Mouse (Mus musculus): ENCODE results near the gene Hoxd11. TPM values are rescaled to one million over a fixed set of nuclear protein-coding genes. Genes with fewer than 3 reads are reported as not detected.

Gene Hoxd11
- polyA plus RNA-seq, 1 experiment from 2014 or later: not detected

GRCm38 (mm10) chr2:74676376-74677052 lies 2.8 kb upstream of the Hoxd11 start:
- no peaks in the 10 kb centered on the region for H3K4me1 ChIP-seq (ENCODE audit: control insufficient read depth, insufficient read depth, low read length)
- no peak overlapping the region for H3K4me2 ChIP-seq (ENCODE audit: low read length)
- ATAC-seq (no peak), DNase-seq (ENCODE audit: low spot score) (no peak)
- no peak overlapping the region for H3K27ac ChIP-seq (ENCODE audit: low read depth, low read length)
- H3K9me3 ChIP-seq (replicated peaks; ENCODE audit: control insufficient read depth, low read length): no peaks in the 10 kb centered on the region
- H3K36me3 ChIP-seq (ENCODE audit: control insufficient read depth, insufficient read depth, low read length): no peaks in the 10 kb centered on the region
- H3K4me3 ChIP-seq (ENCODE audit: low read depth, low read length): no peak overlapping the region
- peaks cover 100% of the 10 kb centered on the region for H3K27me3 ChIP-seq (replicated peaks; ENCODE audit: control insufficient read depth, insufficient read depth, low read length)
- 3% methylated on average over 9 of the region's 9 CpGs for WGBS
- H3K9ac ChIP-seq (ENCODE audit: low read length): no peak overlapping the region

GRCm38 (mm10) chr2:74677106-74677505 lies 2.3 kb upstream of the Hoxd11 start:
- H3K9ac ChIP-seq (ENCODE audit: low read length): no peak overlapping the region
- H3K4me1 ChIP-seq (ENCODE audit: control insufficient read depth, insufficient read depth, low read length): no peaks in the 10 kb centered on the region
- H3K27ac ChIP-seq (ENCODE audit: low read depth, low read length): no peak overlapping the region
- no peak overlapping the region for H3K4me3 ChIP-seq (ENCODE audit: low read depth, low read length)
- WGBS: 9% methylated on average over 2 of the region's 2 CpGs
- ATAC-seq (no peak), DNase-seq (ENCODE audit: low spot score) (no peak)
- H3K27me3 ChIP-seq (replicated peaks; ENCODE audit: control insufficient read depth, insufficient read depth, low read length): peaks cover 100% of the 10 kb centered on the region
- H3K9me3 ChIP-seq (replicated peaks; ENCODE audit: control insufficient read depth, low read length): no peaks in the 10 kb centered on the region
- no peaks in the 10 kb centered on the region for H3K36me3 ChIP-seq (ENCODE audit: control insufficient read depth, insufficient read depth, low read length)
- H3K4me2 ChIP-seq (ENCODE audit: low read length): no peak overlapping the region

- Histone ChIP-seq H3K9me3 (replicated peaks; ENCODE audit: control insufficient read depth, low read length) (no peaks in the 10 kb centered on the region), H3K4me1 (ENCODE audit: control insufficient read depth, insufficient read depth, low read length) (no peaks in the 10 kb centered on the region), H3K36me3 (ENCODE audit: control insufficient read depth, insufficient read depth, low read length) (no peaks in the 10 kb centered on the region), H3K27ac (ENCODE audit: low read depth, low read length) (no peak overlapping the region), H3K4me3 (ENCODE audit: low read depth, low read length) (no peak overlapping the region), H3K27me3 (replicated peaks; ENCODE audit: control insufficient read depth, insufficient read depth, low read length) (peaks cover 100% of the 10 kb centered on the region), H3K9ac (ENCODE audit: low read length) (no peak overlapping the region), H3K4me2 (ENCODE audit: low read length) (no peak overlapping the region)
- ATAC-seq: no peak
- DNase-seq (ENCODE audit: low spot score): no peak
- WGBS: 2% methylated on average over 24 of the region's 26 CpGs
Measured at GRCm38 (mm10) chr2:74679596-74679971, 227 bp downstream of the Hoxd11 start.

- under 1% methylated on average over 22 of the region's 23 CpGs for WGBS
Measured at GRCm38 (mm10) chr2:74679980-74680379, 623 bp downstream of the Hoxd11 start.

GRCm38 (mm10) chr2:74680561-74681398 lies 1.4 kb downstream of the Hoxd11 start:
- no peaks in the 10 kb centered on the region for H3K9me3 ChIP-seq (replicated peaks; ENCODE audit: control insufficient read depth, low read length)
- DNase-seq (ENCODE audit: low spot score): no peak
- WGBS: 1% methylated on average over 21 of the region's 21 CpGs

More at GRCm38 (mm10) chr2:74679980-74680379, 623 bp downstream of the Hoxd11 start:
- ATAC-seq: no peak
- Histone ChIP-seq H3K4me3 (ENCODE audit: low read depth, low read length) (no peak overlapping the region), H3K27ac (ENCODE audit: low read depth, low read length) (no peak overlapping the region), H3K4me2 (ENCODE audit: low read length) (no peak overlapping the region), H3K9ac (ENCODE audit: low read length) (no peak overlapping the region), H3K9me3 (replicated peaks; ENCODE audit: control insufficient read depth, low read length) (no peaks in the 10 kb centered on the region), H3K36me3 (ENCODE audit: control insufficient read depth, insufficient read depth, low read length) (no peaks in the 10 kb centered on the region), H3K27me3 (replicated peaks; ENCODE audit: control insufficient read depth, insufficient read depth, low read length) (peaks cover 100% of the 10 kb centered on the region), H3K4me1 (ENCODE audit: control insufficient read depth, insufficient read depth, low read length) (no peaks in the 10 kb centered on the region)
- no peak for DNase-seq (ENCODE audit: low spot score)

GRCm38 (mm10) chr2:74681594-74682531 lies 2.5 kb downstream of the Hoxd11 start:
- no peak overlapping the region for H3K9ac ChIP-seq (ENCODE audit: low read length)
- H3K4me2 ChIP-seq (ENCODE audit: low read length): no peak overlapping the region
- no peak overlapping the region; the same call in 1 of the 2 replicates for H3K4me3 ChIP-seq (ENCODE audit: low read depth, low read length)
- H3K36me3 ChIP-seq (ENCODE audit: control insufficient read depth, insufficient read depth, low read length): no peaks in the 10 kb centered on the region
- H3K27me3 ChIP-seq (replicated peaks; ENCODE audit: control insufficient read depth, insufficient read depth, low read length): peaks cover 94% of the 10 kb centered on the region
- H3K27ac ChIP-seq (ENCODE audit: low read depth, low read length): no peak overlapping the region
- under 1% methylated on average over 76 of the region's 78 CpGs for WGBS
- ATAC-seq (peak; percentile 32; the same call in 1 of the 2 replicates), DNase-seq (ENCODE audit: low spot score) (no peak)
- no peaks in the 10 kb centered on the region for H3K4me1 ChIP-seq (ENCODE audit: control insufficient read depth, insufficient read depth, low read length)
- no peaks in the 10 kb centered on the region for H3K9me3 ChIP-seq (replicated peaks; ENCODE audit: control insufficient read depth, low read length)

More at GRCm38 (mm10) chr2:74680561-74681398, 1.4 kb downstream of the Hoxd11 start:
- no peak overlapping the region for H3K4me2 ChIP-seq (ENCODE audit: low read length)
- no peak overlapping the region for H3K27ac ChIP-seq (ENCODE audit: low read depth, low read length)
- H3K9ac ChIP-seq (ENCODE audit: low read length): no peak overlapping the region
- H3K4me3 ChIP-seq (ENCODE audit: low read depth, low read length): no peak overlapping the region
- H3K27me3 ChIP-seq (replicated peaks; ENCODE audit: control insufficient read depth, insufficient read depth, low read length): peaks cover 99% of the 10 kb centered on the region
- H3K4me1 ChIP-seq (ENCODE audit: control insufficient read depth, insufficient read depth, low read length): no peaks in the 10 kb centered on the region
- no peak for ATAC-seq
- H3K36me3 ChIP-seq (ENCODE audit: control insufficient read depth, insufficient read depth, low read length): no peaks in the 10 kb centered on the region

- no peak for ATAC-seq
- Histone ChIP-seq H3K4me2 (ENCODE audit: low read length) (no peak overlapping the region), H3K4me3 (ENCODE audit: low read depth, low read length) (no peak overlapping the region), H3K36me3 (ENCODE audit: control insufficient read depth, insufficient read depth, low read length) (no peaks in the 10 kb centered on the region), H3K9ac (ENCODE audit: low read length) (no peak overlapping the region), H3K27ac (ENCODE audit: low read depth, low read length) (no peak overlapping the region), H3K4me1 (ENCODE audit: control insufficient read depth, insufficient read depth, low read length) (no peaks in the 10 kb centered on the region), H3K9me3 (replicated peaks; ENCODE audit: control insufficient read depth, low read length) (no peaks in the 10 kb centered on the region), H3K27me3 (replicated peaks; ENCODE audit: control insufficient read depth, insufficient read depth, low read length) (peaks cover 94% of the 10 kb centered on the region)
- 1% methylated on average over 45 of the region's 51 CpGs for WGBS
- no peak for DNase-seq (ENCODE audit: low spot score)
Measured at GRCm38 (mm10) chr2:74682796-74683195, 3.4 kb downstream of the Hoxd11 start.

GRCm38 (mm10) chr2:74683471-74683951 lies 4.2 kb downstream of the Hoxd11 start:
- Histone ChIP-seq H3K4me3 (ENCODE audit: low read depth, low read length) (no peak overlapping the region), H3K9me3 (replicated peaks; ENCODE audit: control insufficient read depth, low read length) (no peaks in the 10 kb centered on the region), H3K27me3 (replicated peaks; ENCODE audit: control insufficient read depth, insufficient read depth, low read length) (peaks cover 94% of the 10 kb centered on the region), H3K4me1 (ENCODE audit: control insufficient read depth, insufficient read depth, low read length) (no peaks in the 10 kb centered on the region), H3K27ac (ENCODE audit: low read depth, low read length) (no peak overlapping the region), H3K36me3 (ENCODE audit: control insufficient read depth, insufficient read depth, low read length) (no peaks in the 10 kb centered on the region), H3K9ac (ENCODE audit: low read length) (no peak overlapping the region), H3K4me2 (ENCODE audit: low read length) (no peak overlapping the region)
- DNase-seq (ENCODE audit: low spot score): no peak
- no peak for ATAC-seq
- under 1% methylated on average over 18 of the region's 18 CpGs for WGBS
